Mouse (Mus musculus): ENCODE measurements at regions not wholly inside any gene's neighbourhood (a gene's known extent, or its start where the extent isn't known, plus 50 kb on each side); places are given as distances from the start of the nearest gene placed in this dataset.

- TF ChIP-seq CTCF (IDR thresholded peaks at IDR 0.05; ENCODE audit: low read depth, low read length) (no peak), POLR2A (IDR thresholded peaks at IDR 0.05; ENCODE audit: borderline replicate concordance, low read depth, low read length) (no peak)
These were observed 1478.7 kb upstream of the Lrrc6 start for GRCm38 (mm10) chr15:67979451-67979850.
